Mouse (Mus musculus): Measurements from ENCODE around the gene Wdr53. TPM values are rescaled to one million over a fixed set of nuclear protein-coding genes. Genes with fewer than 3 reads are reported as not detected.
A peak's percentile ranks its signal among the peaks of the same experiment; 100 is the strongest.

Wdr53 gene
- total and polyA plus RNA-seq, 3 experiments, result 22.7 to 57.3 (median 28.6) TPM

DNA sequence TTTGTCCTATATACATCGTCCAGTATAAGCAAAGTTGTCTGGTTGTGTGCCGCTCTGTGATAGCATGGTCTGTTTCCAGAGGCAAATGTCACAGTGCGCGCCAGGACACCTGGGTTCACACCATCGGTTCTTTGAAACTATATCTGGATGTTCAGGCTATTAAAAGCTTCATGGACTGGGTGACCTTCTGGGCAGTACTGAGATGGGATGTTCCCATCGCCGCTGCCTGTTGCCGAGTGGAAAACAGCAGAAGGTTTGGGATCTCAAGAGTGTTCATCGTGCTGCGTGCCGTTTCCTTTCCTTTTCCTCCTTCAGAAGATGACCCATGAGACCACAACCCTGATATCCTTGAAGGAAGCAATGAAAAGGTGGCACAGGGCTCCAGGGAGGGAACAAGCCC lies 24.3 kb downstream of the Wdr53 start, which contains the start of gene Smco1:
Gene Smco1 (plus strand): TSS at position 178 of the 400 bp plus-strand sequence.
- Histone ChIP-seq H3K4me3 (replicated peaks in 1 of 3; ENCODE audit: low read depth in 2 of 3, low read length in 2 of 3, poor library complexity in 1 of 3) (no peak within 1 kb of the TSS), H3K36me3 (replicated peaks in 1 of 2; ENCODE audit: control insufficient read depth in 1 of 2, insufficient read depth in 1 of 2, low read length in 1 of 2) (no peaks in the 10 kb centered on the region), H3K4me2 (ENCODE audit: insufficient read depth, low read depth, poor library complexity, severe bottlenecking) (no peak within 1 kb of the TSS), H3K27me3 (replicated peaks) (no peaks in the 10 kb centered on the region), H3K4me1 (ENCODE audit: control insufficient read depth in 1 of 2, insufficient read depth in 2 of 2) (peaks cover 7 to 16% of the 10 kb centered on the region in 2 experiments), H3K79me2 (replicated peaks; ENCODE audit: control insufficient read depth, extremely low read depth, insufficient read depth, poor library complexity, severe bottlenecking) (no peaks in the 10 kb centered on the region), H3K27ac (ENCODE audit: insufficient read depth, low read depth) (no peak within 1 kb of the TSS), H3K9me3 (replicated peaks; ENCODE audit: low read length) (no peaks in the 10 kb centered on the region), H3K9ac (ENCODE audit: insufficient read depth, low read depth) (no peak within 1 kb of the TSS)
- no peak for TF ChIP-seq CTCF (conservative IDR thresholded peaks at IDR 0.05 in 1 of 2, IDR thresholded peaks at IDR 0.05 in 1 of 2; ENCODE audit: low read depth in 2 of 2, low read length in 2 of 2)
- no peak for TF ChIP-seq MYC (IDR thresholded peaks at IDR 0.05; ENCODE audit: low read depth, low read length)
- TF ChIP-seq HCFC1 (IDR thresholded peaks at IDR 0.05; ENCODE audit: low read depth, low read length), result no peak
- no peak for TF ChIP-seq TCF12 (IDR thresholded peaks at IDR 0.05; ENCODE audit: low read depth, low read length)
- no peak for TF ChIP-seq PAX5 (IDR thresholded peaks at IDR 0.05; ENCODE audit: low read length)
- no peak for TF ChIP-seq SMC3 (IDR thresholded peaks at IDR 0.05; ENCODE audit: low read depth, low read length)
- TF ChIP-seq SIN3A (IDR thresholded peaks at IDR 0.05; ENCODE audit: low read length), result no peak
- no peak for TF ChIP-seq RAD21 (IDR thresholded peaks at IDR 0.05; ENCODE audit: low read depth, low read length)
- no peak for TF ChIP-seq JUN (IDR thresholded peaks at IDR 0.05; ENCODE audit: insufficient read depth, low read depth, low read length)
- TF ChIP-seq NELFE (IDR thresholded peaks at IDR 0.05; ENCODE audit: low read depth, low read length), result no peak
- no peak for TF ChIP-seq POLR2A (IDR thresholded peaks at IDR 0.05; ENCODE audit: low read depth, low read length)
- no peak for DNase-seq (ENCODE audit: extremely low read depth)
- dilution Hi-C loops (cut with MboI; ENCODE audit: extremely low pct_ligation_motif_present, extremely low pct_unique_long_range_greater_than_20kb, low sequenced_read_pairs), result no loop called here
- in situ Hi-C loops (cut with MboI; ENCODE audit: low pct_ligation_motif_present, low pct_unique_long_range_greater_than_20kb, low sequenced_read_pairs), result loop anchor here (25.0 kb wide), 1 partner anchor 191 kb away; no protein-coding TSS in a partner anchor

DNA sequence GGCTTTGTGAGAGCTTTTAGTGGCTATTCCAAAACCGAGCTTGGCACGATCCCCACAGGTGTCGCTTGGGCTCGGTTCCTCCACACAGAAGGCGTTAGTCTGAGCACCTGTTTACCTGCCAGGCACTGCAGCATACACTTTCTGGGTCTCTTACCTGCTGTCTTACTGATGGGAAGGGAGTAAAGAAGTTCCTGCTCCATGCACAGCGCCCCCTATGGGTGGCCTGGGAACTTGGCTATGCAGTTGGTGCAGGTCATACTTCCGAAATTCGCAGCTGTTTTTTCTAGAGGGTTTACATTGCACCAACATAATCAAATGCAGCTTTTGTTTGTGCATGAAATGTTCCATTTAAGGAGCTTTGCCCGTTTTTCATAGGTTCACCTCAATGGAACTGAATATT lies 26.3 kb downstream of the Wdr53 start:
- in situ Hi-C loops (cut with MboI; ENCODE audit: low pct_ligation_motif_present, low pct_unique_long_range_greater_than_20kb, low sequenced_read_pairs) (loop anchor here (25.0 kb wide), 1 partner anchor 189 kb away; no protein-coding TSS in a partner anchor), dilution Hi-C loops (cut with MboI; ENCODE audit: extremely low pct_ligation_motif_present, extremely low pct_unique_long_range_greater_than_20kb, low sequenced_read_pairs) (no loop called here)
- Histone ChIP-seq H3K36me3 (replicated peaks in 1 of 2; ENCODE audit: control insufficient read depth in 1 of 2, insufficient read depth in 1 of 2, low read length in 1 of 2) (no peaks in the 10 kb centered on the region), H3K4me3 (replicated peaks in 1 of 3; ENCODE audit: low read depth in 2 of 3, low read length in 2 of 3, poor library complexity in 1 of 3) (no peak overlapping the region), H3K27me3 (replicated peaks) (no peaks in the 10 kb centered on the region), H3K4me2 (ENCODE audit: insufficient read depth, low read depth, poor library complexity, severe bottlenecking) (no peak overlapping the region), H3K4me1 (ENCODE audit: control insufficient read depth in 1 of 2, insufficient read depth in 2 of 2) (peaks cover 11 to 24% of the 10 kb centered on the region in 2 experiments), H3K27ac (ENCODE audit: insufficient read depth, low read depth) (no peak overlapping the region), H3K9ac (ENCODE audit: insufficient read depth, low read depth) (no peak overlapping the region), H3K79me2 (replicated peaks; ENCODE audit: control insufficient read depth, extremely low read depth, insufficient read depth, poor library complexity, severe bottlenecking) (peaks cover 7% of the 10 kb centered on the region), H3K9me3 (replicated peaks; ENCODE audit: low read length) (no peaks in the 10 kb centered on the region)
- DNase-seq (ENCODE audit: extremely low read depth), result peak; percentile 32
- TF ChIP-seq CTCF (conservative IDR thresholded peaks at IDR 0.05 in 1 of 2, IDR thresholded peaks at IDR 0.05 in 1 of 2; ENCODE audit: low read depth in 2 of 2, low read length in 2 of 2), result peak; percentile 61 to 94
- TF ChIP-seq SIN3A (IDR thresholded peaks at IDR 0.05; ENCODE audit: low read length), result no peak
- TF ChIP-seq CHD1 (IDR thresholded peaks at IDR 0.05; ENCODE audit: low read depth, low read length), result no peak

DNA sequence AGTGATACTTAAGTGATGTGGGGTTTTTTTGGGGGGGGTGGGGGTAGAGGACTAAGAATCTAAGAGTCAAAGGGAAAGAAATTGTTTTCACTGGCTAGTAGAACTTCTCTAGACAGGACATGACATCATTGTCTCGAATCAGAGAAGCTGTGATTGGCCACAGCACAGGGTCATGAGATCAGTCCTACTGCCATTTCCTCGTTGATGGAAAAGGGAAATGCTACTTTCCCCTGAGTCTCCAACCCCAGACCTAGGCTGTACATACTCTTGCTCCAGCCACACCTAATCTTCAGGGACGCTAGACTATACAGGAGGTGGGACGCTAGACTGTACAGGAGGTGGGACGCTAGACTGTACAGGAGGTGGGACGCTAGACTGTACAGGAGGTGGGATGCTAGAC lies 28.0 kb downstream of the Wdr53 start:
- DNase-seq (ENCODE audit: extremely low read depth), result peak; percentile 66
- Histone ChIP-seq H3K27me3 (replicated peaks) (no peaks in the 10 kb centered on the region), H3K27ac (ENCODE audit: insufficient read depth, low read depth) (peak overlapping the region; percentile 44; the same call in 1 of the 2 replicates), H3K4me1 (ENCODE audit: control insufficient read depth in 1 of 2, insufficient read depth in 2 of 2) (peaks cover 11 to 28% of the 10 kb centered on the region in 2 experiments), H3K4me2 (ENCODE audit: insufficient read depth, low read depth, poor library complexity, severe bottlenecking) (no peak overlapping the region), H3K79me2 (replicated peaks; ENCODE audit: control insufficient read depth, extremely low read depth, insufficient read depth, poor library complexity, severe bottlenecking) (peaks cover 24% of the 10 kb centered on the region), H3K36me3 (replicated peaks in 1 of 2; ENCODE audit: control insufficient read depth in 1 of 2, insufficient read depth in 1 of 2, low read length in 1 of 2) (peaks cover 4 to 9% of the 10 kb centered on the region in 2 experiments), H3K4me3 (replicated peaks in 1 of 3; ENCODE audit: low read depth in 2 of 3, low read length in 2 of 3, poor library complexity in 1 of 3) (peak overlapping the region in 2 of 3 experiments; percentile 32 to 54), H3K9me3 (replicated peaks; ENCODE audit: low read length) (peaks cover 5% of the 10 kb centered on the region), H3K9ac (ENCODE audit: insufficient read depth, low read depth) (no peak overlapping the region; the same call in 1 of the 2 replicates)
- 0 out of 2 replicates have a peak, but pooled peaks have one; percentile 7 for TF ChIP-seq USF2 (conservative IDR thresholded peaks at IDR 0.05; ENCODE audit: low read depth, low read length)
- no peak; the same call in 1 of the 2 replicates for TF ChIP-seq JUN (IDR thresholded peaks at IDR 0.05; ENCODE audit: insufficient read depth, low read depth, low read length)
- no peak for TF ChIP-seq USF1 (IDR thresholded peaks at IDR 0.05; ENCODE audit: low read depth, low read length)
- TF ChIP-seq MXI1 (IDR thresholded peaks at IDR 0.05; ENCODE audit: low read depth, low read length), result no peak
- peak; percentile 30; the same call in 1 of the 2 replicates for TF ChIP-seq POLR2A (IDR thresholded peaks at IDR 0.05; ENCODE audit: low read depth, low read length)
- no peak for TF ChIP-seq PAX5 (IDR thresholded peaks at IDR 0.05; ENCODE audit: low read length)
- no peak for TF ChIP-seq EP300 (IDR thresholded peaks at IDR 0.05; ENCODE audit: low read length)
- no peak for TF ChIP-seq ZNF384 (IDR thresholded peaks at IDR 0.05; ENCODE audit: low read depth, low read length)
- no peak for TF ChIP-seq IRF4 (IDR thresholded peaks at IDR 0.05; ENCODE audit: low read depth, low read length)
- no peak for TF ChIP-seq MEF2A (IDR thresholded peaks at IDR 0.05; ENCODE audit: borderline replicate concordance, low read depth, low read length)
- TF ChIP-seq BHLHE40 (IDR thresholded peaks at IDR 0.05; ENCODE audit: low read depth, low read length), result no peak
- no peak for TF ChIP-seq MAFK (IDR thresholded peaks at IDR 0.05; ENCODE audit: insufficient replicate concordance, low read length)
- dilution Hi-C loops (cut with MboI; ENCODE audit: extremely low pct_ligation_motif_present, extremely low pct_unique_long_range_greater_than_20kb, low sequenced_read_pairs) (no loop called here), in situ Hi-C loops (cut with MboI; ENCODE audit: low pct_ligation_motif_present, low pct_unique_long_range_greater_than_20kb, low sequenced_read_pairs) (no loop called here)
